ENCODE assay signal across 10 mouse cellular contexts in genomic region chr17:66693676-66694304, GRCm38 (mm10).
DNase-seq lines count a peak whose midpoint lies in the region; ATAC-seq and TF ChIP-seq lines count a peak whose summit lies in the region.
"Had no signal": no experiment of that assay in that cellular context is flagged by ENCODE, and none has a peak within 500 bp of the region (broad histone marks: within the 10 kb centered on the region; RNA-seq: fewer than 3 reads in every experiment).

No protein-coding gene starts in this region.

- DNase-seq in heart, adult 11 months: peak; percentile 61
- no peak for DNase-seq in heart, adult 2 months
- peak; percentile 57 for DNase-seq in embryo, embryonic 10 days (ENCODE audit: low spot score)
- DNase-seq in hindbrain, embryonic 10.5 days (ENCODE audit: low spot score): peak; percentile 45
- DNase-seq in cerebellum, adult 18-20 months: no peak
- DNase-seq in kidney, postnatal 36 days: no peak

- intact Hi-C loops in heart, adult 2 months (cut with DNase I): no loop called here

- H3K27ac ChIP-seq in heart, adult 2 months: no peak overlapping the region
- H3K27ac ChIP-seq in hindbrain, embryonic 10.5 days: peak overlapping the region; percentile 83
- peak overlapping the region; percentile 49; the same call in 1 of the 2 replicates for H3K27ac ChIP-seq in midbrain, embryonic 12.5 days (replicated peaks)
- H3K27ac ChIP-seq in intestine, embryonic 16.5 days (ENCODE audit: low read length): no peak overlapping the region
- H3K27ac ChIP-seq: kidney, postnatal 0 days; liver, embryonic 15.5 days had no signal

- H3K4me2 ChIP-seq in midbrain, embryonic 12.5 days (replicated peaks): peak overlapping the region; percentile 26
- no peak overlapping the region for H3K4me2 ChIP-seq in intestine, embryonic 16.5 days (ENCODE audit: low read depth, low read length)
- H3K4me2 ChIP-seq: liver, embryonic 15.5 days had no signal

- no peaks in the 10 kb centered on the region for H3K79me2 ChIP-seq in heart, adult 2 months (replicated peaks; ENCODE audit: control insufficient read depth, insufficient read depth, low read length)

- WGBS in heart, adult 2 months: 79% methylated on average over 21 of the region's 21 CpGs
- 42% methylated on average over 21 of the region's 21 CpGs for WGBS in hindbrain, embryonic 10.5 days
- WGBS in midbrain, embryonic 12.5 days: 21% methylated on average over 21 of the region's 21 CpGs
- WGBS in intestine, embryonic 16.5 days: 62% methylated on average over 21 of the region's 21 CpGs

- H3K36me3 ChIP-seq in heart, adult 2 months (ENCODE audit: control insufficient read depth, insufficient read depth, low read length): no peaks in the 10 kb centered on the region
- H3K36me3 ChIP-seq in hindbrain, embryonic 10.5 days: no peaks in the 10 kb centered on the region; the same call in 1 of the 2 replicates
- H3K36me3 ChIP-seq in midbrain, embryonic 12.5 days: no peaks in the 10 kb centered on the region
- no peaks in the 10 kb centered on the region for H3K36me3 ChIP-seq in intestine, embryonic 16.5 days (ENCODE audit: control insufficient read depth, insufficient read depth, low read length)
- H3K36me3 ChIP-seq: liver, embryonic 15.5 days had no signal

- no peak for TF ChIP-seq CTCF in heart, adult 2 months (IDR thresholded peaks at IDR 0.05)

- H3K4me3 ChIP-seq in heart, adult 2 months: no peak overlapping the region
- peak overlapping the region; percentile 18 for H3K4me3 ChIP-seq in hindbrain, embryonic 10.5 days
- H3K4me3 ChIP-seq in midbrain, embryonic 12.5 days: no peak overlapping the region
- no peak overlapping the region for H3K4me3 ChIP-seq in intestine, embryonic 16.5 days (ENCODE audit: low read length)
- H3K4me3 ChIP-seq: liver, embryonic 15.5 days had no signal

- peak; percentile 83 for ATAC-seq in midbrain, embryonic 12.5 days (ENCODE audit: low FRiP score, low read depth)
- ATAC-seq in intestine, embryonic 16.5 days: no peak

- H3K9ac ChIP-seq in heart, adult 2 months (ENCODE audit: low read depth, low read length): no peak overlapping the region
- no peak overlapping the region for H3K9ac ChIP-seq in midbrain, embryonic 12.5 days (replicated peaks)
- no peak overlapping the region for H3K9ac ChIP-seq in intestine, embryonic 16.5 days (ENCODE audit: low read depth, low read length)
- H3K9ac ChIP-seq: liver, embryonic 15.5 days had no signal

- no peak for TF ChIP-seq EP300 in heart, adult 2 months (IDR thresholded peaks at IDR 0.05; ENCODE audit: insufficient read depth, low read depth, low read length)

- H3K27me3 ChIP-seq in heart, adult 2 months (ENCODE audit: control insufficient read depth, insufficient read depth, low read length): no peaks in the 10 kb centered on the region
- H3K27me3 ChIP-seq in hindbrain, embryonic 10.5 days (ENCODE audit: insufficient read depth, poor library complexity, severe bottlenecking): no peaks in the 10 kb centered on the region; the same call in 1 of the 2 replicates
- H3K27me3 ChIP-seq in midbrain, embryonic 12.5 days: peaks cover 25% of the 10 kb centered on the region
- no peaks in the 10 kb centered on the region for H3K27me3 ChIP-seq in intestine, embryonic 16.5 days (replicated peaks; ENCODE audit: control insufficient read depth, insufficient read depth, low read length)
- H3K27me3 ChIP-seq: liver, embryonic 15.5 days had no signal

- no peaks in the 10 kb centered on the region for H3K4me1 ChIP-seq in heart, adult 2 months (ENCODE audit: control insufficient read depth, insufficient read depth, low read length)
- H3K4me1 ChIP-seq in hindbrain, embryonic 10.5 days (replicated peaks): peaks cover 22% of the 10 kb centered on the region
- peaks cover 26% of the 10 kb centered on the region for H3K4me1 ChIP-seq in midbrain, embryonic 12.5 days
- H3K4me1 ChIP-seq in intestine, embryonic 16.5 days (ENCODE audit: control insufficient read depth, insufficient read depth, low read length): peaks cover 10% of the 10 kb centered on the region; the same call in 1 of the 2 replicates
- H3K4me1 ChIP-seq: liver, embryonic 15.5 days had no signal

- no peaks in the 10 kb centered on the region for H3K9me3 ChIP-seq in hindbrain, embryonic 10.5 days
- H3K9me3 ChIP-seq in midbrain, embryonic 12.5 days: no peaks in the 10 kb centered on the region
- no peaks in the 10 kb centered on the region for H3K9me3 ChIP-seq in intestine, embryonic 16.5 days (ENCODE audit: control insufficient read depth, low read length)
- H3K9me3 ChIP-seq: liver, embryonic 15.5 days had no signal

- no peak for TF ChIP-seq POLR2A in heart, adult 2 months (IDR thresholded peaks at IDR 0.05; ENCODE audit: insufficient read depth, low read depth, low read length)

Comparison
In these comparisons a context has a peak if more than half of its experiments do, and no peak if none do; other contexts are left out.
1. DNase-seq: peak in heart, adult 11 months (single experiment), embryo, embryonic 10 days (single experiment) and hindbrain, embryonic 10.5 days (single experiment); none in heart, adult 2 months (0 of 2), cerebellum, adult 18-20 months (0 of 2) and kidney, postnatal 36 days (0 of 2).
2. H3K27ac ChIP-seq: peak in hindbrain, embryonic 10.5 days (single experiment) and midbrain, embryonic 12.5 days (single experiment); none in heart, adult 2 months (single experiment) and intestine, embryonic 16.5 days (single experiment).